Mouse (Mus musculus) heart, postnatal 0 days (tissue): Measurements from ENCODE around the gene Sned1.

Experiments used
- CTCF ChIP-seq: IDR thresholded peaks from 2 replicates; pipeline ENCODE4 v1.5.1; 2016; ENCODE audit warnings: antibody characterized with exemption, control low read depth, low read depth
- EP300 ChIP-seq: IDR thresholded peaks from 2 replicates; pipeline ENCODE4 v1.6.1; 2016; ENCODE audit warnings: antibody characterized with exemption, low read depth

- TF ChIP-seq CTCF (peak; percentile 37), EP300 (no peak)
Measured at GRCm38 (mm10) chr1:93343504-93344047, 107.9 kb downstream of the Sned1 start.
